9 mouse cellular contexts compared by ENCODE assay signal in the genomic region with DNA sequence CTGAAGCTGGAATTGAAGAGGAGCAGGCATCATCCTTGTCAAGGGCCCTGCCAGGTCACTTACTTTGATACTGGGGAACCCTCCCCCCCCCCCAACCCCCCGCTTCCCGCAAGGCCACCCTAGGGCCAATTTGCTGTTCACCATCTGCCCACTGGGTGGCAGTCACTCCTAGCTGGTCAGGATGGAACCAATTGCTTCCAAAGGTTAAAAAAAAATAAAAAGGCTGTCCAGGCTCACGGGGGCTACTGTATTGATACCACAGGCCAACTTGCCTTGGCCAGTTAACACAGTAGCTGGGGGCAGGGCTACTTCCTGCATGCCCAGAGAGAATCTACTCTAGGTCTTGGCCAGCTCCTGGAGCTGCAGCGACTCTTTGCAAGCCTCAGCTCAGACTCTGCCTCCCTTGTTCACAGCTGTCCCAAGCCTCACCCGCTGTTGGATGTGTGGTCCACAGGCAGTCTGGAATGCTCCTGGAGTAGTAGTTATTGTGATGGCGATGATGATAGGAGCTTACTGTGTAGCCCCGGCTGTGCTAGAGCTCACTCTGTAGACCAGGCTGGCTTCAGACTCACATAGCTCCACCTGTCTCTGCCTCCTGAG. TPM values are rescaled to one million over a fixed set of nuclear protein-coding genes. Genes with fewer than 3 reads are reported as not detected.
DNase-seq lines count a peak whose midpoint lies in the region; ATAC-seq and TF ChIP-seq lines count a peak whose summit lies in the region.
"Had no signal": no experiment of that assay in that cellular context is flagged by ENCODE, and none has a peak within 500 bp of the region (broad histone marks: within the 10 kb centered on the region; RNA-seq: fewer than 3 reads in every experiment).

No protein-coding gene starts in this region.

- no peaks in the 10 kb centered on the region for H3K79me2 ChIP-seq in MEL (ENCODE audit: control insufficient read depth, insufficient read depth, low read length, poor library complexity)

- H3K9me3 ChIP-seq in MEL (replicated peaks; ENCODE audit: insufficient read depth, low read length), result no peaks in the 10 kb centered on the region
- H3K9me3 ChIP-seq in forebrain, embryonic 12.5 days, result no peaks in the 10 kb centered on the region
- no peaks in the 10 kb centered on the region for H3K9me3 ChIP-seq in hindbrain, embryonic 11.5 days (ENCODE audit: control insufficient read depth, low read length)

- H3K27ac ChIP-seq in MEL (ENCODE audit: control insufficient read depth, low read depth, low read length), result no peak overlapping the region
- no peak overlapping the region for H3K27ac ChIP-seq in forebrain, embryonic 12.5 days
- no peak overlapping the region for H3K27ac ChIP-seq in hindbrain, embryonic 11.5 days (ENCODE audit: low read depth, low read length)

- peaks cover 8 to 12% of the 10 kb centered on the region in 2 experiments for H3K4me1 ChIP-seq in MEL (ENCODE audit: control insufficient read depth in 1 of 2, insufficient read depth in 2 of 2, low read length in 2 of 2)
- peaks cover 10% of the 10 kb centered on the region for H3K4me1 ChIP-seq in forebrain, embryonic 12.5 days
- H3K4me1 ChIP-seq in hindbrain, embryonic 11.5 days (replicated peaks; ENCODE audit: control insufficient read depth, insufficient read depth, low read length), result no peaks in the 10 kb centered on the region

- H3K27me3 ChIP-seq in MEL (ENCODE audit: control insufficient read depth in 1 of 2, insufficient read depth in 2 of 2, low read length in 2 of 2), result no peaks in the 10 kb centered on the region
- H3K27me3 ChIP-seq in forebrain, embryonic 12.5 days, result no peaks in the 10 kb centered on the region; the same call in 1 of the 2 replicates
- H3K27me3 ChIP-seq in hindbrain, embryonic 11.5 days (ENCODE audit: control insufficient read depth, insufficient read depth, low read length), result no peaks in the 10 kb centered on the region

- TF ChIP-seq POLR2A in MEL (IDR thresholded peaks at IDR 0.05; ENCODE audit: control insufficient read depth in 1 of 2, insufficient read depth in 1 of 2, low read depth in 1 of 2, low read length in 2 of 2, poor library complexity in 1 of 2), result no peak

- ATAC-seq in forebrain, embryonic 12.5 days (ENCODE audit: low FRiP score), result 0 out of 2 replicates have a peak, but pooled peaks have one; percentile 28
- ATAC-seq in hindbrain, embryonic 11.5 days (ENCODE audit: low FRiP score), result 0 out of 2 replicates have a peak, but pooled peaks have one; percentile 27

- no peak overlapping the region for H3K4me2 ChIP-seq in forebrain, embryonic 12.5 days
- H3K4me2 ChIP-seq in hindbrain, embryonic 11.5 days (replicated peaks; ENCODE audit: low read depth, low read length), result no peak overlapping the region

- no peak overlapping the region for H3K4me3 ChIP-seq in MEL (ENCODE audit: control insufficient read depth in 1 of 2, insufficient read depth in 1 of 2, low read depth in 2 of 2, low read length in 2 of 2)
- H3K4me3 ChIP-seq in forebrain, embryonic 12.5 days (replicated peaks), result no peak overlapping the region
- H3K4me3 ChIP-seq in hindbrain, embryonic 11.5 days (ENCODE audit: low read depth, low read length), result no peak overlapping the region

- TF ChIP-seq CTCF in MEL (IDR thresholded peaks at IDR 0.05 in 2 of 3, conservative IDR thresholded peaks at IDR 0.05 in 1 of 3; ENCODE audit: control insufficient read depth in 1 of 3, insufficient read depth in 1 of 3, low read depth in 2 of 3, low read length in 3 of 3, poor library complexity in 1 of 3, severe bottlenecking in 1 of 3), result peak; percentile 39 to 88 (median 74)

- 33% methylated on average over 5 of the region's 7 CpGs for WGBS in forebrain, embryonic 12.5 days
- 38% methylated on average over 5 of the region's 7 CpGs for WGBS in hindbrain, embryonic 11.5 days

- H3K36me3 ChIP-seq in MEL (ENCODE audit: control insufficient read depth in 1 of 2, insufficient read depth in 2 of 2, low read length in 2 of 2), result no peaks in the 10 kb centered on the region; a peak in 1 of 4 replicates
- H3K36me3 ChIP-seq in forebrain, embryonic 12.5 days (replicated peaks), result peaks cover 3% of the 10 kb centered on the region; the same call in 1 of the 2 replicates
- no peaks in the 10 kb centered on the region for H3K36me3 ChIP-seq in hindbrain, embryonic 11.5 days (ENCODE audit: control insufficient read depth, insufficient read depth, low read length)

- peak; percentile 81 for TF ChIP-seq RAD21 in MEL (IDR thresholded peaks at IDR 0.05; ENCODE audit: low read depth, low read length)

- DNase-seq in MEL (ENCODE audit: low read depth, low spot score), result peak; percentile 75
- peak; percentile 75 for DNase-seq in c-Kit-positive CD71-positive TER-119-positive erythroid progenitor cells, embryonic 14.5 days (ENCODE audit: low spot score)
- DNase-seq in hindbrain, embryonic 11.5 days (ENCODE audit: low spot score), result peak; percentile 91
- DNase-seq in layer of hippocampus, postnatal 36 days, result peak; percentile 56 to 74
- peak; percentile 94 for DNase-seq in lung, postnatal 36 days
- DNase-seq in retina, postnatal 7 days (ENCODE audit: low read depth, low spot score), result peak; percentile 82
- peak; percentile 53 for DNase-seq in urinary bladder, postnatal 10 days (ENCODE audit: low spot score)

- TF ChIP-seq EP300 in MEL (IDR thresholded peaks at IDR 0.05; ENCODE audit: low read depth in 1 of 2, low read length in 2 of 2), result no peak

- H3K9ac ChIP-seq in MEL (ENCODE audit: control insufficient read depth, low read depth, low read length, poor library complexity, severe bottlenecking), result no peak overlapping the region
- no peak overlapping the region for H3K9ac ChIP-seq in forebrain, embryonic 12.5 days
- H3K9ac ChIP-seq in hindbrain, embryonic 11.5 days (ENCODE audit: low read depth, low read length), result no peak overlapping the region

TF ChIP-seq in MEL, 35 proteins besides CTCF, POLR2A, EP300 and RAD21 (continues in another document):
- TF ChIP-seq ZC3H11A (IDR thresholded peaks at IDR 0.05; ENCODE audit: low read depth, low read length) (peak; percentile 92), POLR2AphosphoS2 (IDR thresholded peaks at IDR 0.05; ENCODE audit: low read length) (no peak), MAFK (IDR thresholded peaks at IDR 0.05; ENCODE audit: borderline replicate concordance, low read depth, low read length) (no peak), CHD2 (IDR thresholded peaks at IDR 0.05; ENCODE audit: low read length) (no peak), SIN3A (IDR thresholded peaks at IDR 0.05; ENCODE audit: low read length) (0 out of 2 replicates have a peak, but pooled peaks have one; percentile 25), E2F4 (IDR thresholded peaks at IDR 0.05; ENCODE audit: borderline replicate concordance, low read depth, low read length) (no peak), MEF2A (IDR thresholded peaks at IDR 0.05; ENCODE audit: extremely low read depth, insufficient replicate concordance, low read depth, low read length, poor library complexity, severe bottlenecking) (no peak), MAZ (IDR thresholded peaks at IDR 0.05; ENCODE audit: low read depth, low read length) (peak; percentile 69; the same call in 1 of the 2 replicates), NELFE (IDR thresholded peaks at IDR 0.05; ENCODE audit: low read depth, low read length) (0 out of 2 replicates have a peak, but pooled peaks have one; percentile 20), ZNF384 (IDR thresholded peaks at IDR 0.05; ENCODE audit: low read depth, low read length) (peak; percentile 94), TBP (IDR thresholded peaks at IDR 0.05; ENCODE audit: low read depth, low read length) (no peak), HCFC1 (IDR thresholded peaks at IDR 0.05; ENCODE audit: low read depth, low read length) (no peak), MAX (IDR thresholded peaks at IDR 0.05; ENCODE audit: low read length) (no peak), ETS1 (IDR thresholded peaks at IDR 0.05; ENCODE audit: low read depth, low read length) (no peak)

RNA-seq across cellular contexts. Expression of gene Pabpn1l, which starts 4.5 kb away (rescaled TPM):
- total RNA-seq in MEL (2012; rRNA removed), result not detected in 2 replicates
- polyA plus RNA-seq in MEL (2012; ENCODE audit: insufficient read depth in 1 of 2, insufficient read length in 2 of 2, low read depth in 1 of 2, low replicate concordance in 2 of 2, missing spikeins in 1 of 2), result under 1 TPM in 1 of 2 experiments, not detected in 1; 0.15 TPM
- not detected in 2 replicates for polyA plus RNA-seq in forebrain, embryonic 12.5 days (2016; fragmentation: Nextera tagmentation; extraction: Ambion mirVana)
- polyA plus RNA-seq in hindbrain, embryonic 11.5 days (2014; fragmentation: Nextera tagmentation; extraction: Ambion mirVana), result not detected in 2 replicates
- total RNA-seq in layer of hippocampus, postnatal 36 days (2021), result under 1 TPM in 1 of 2 experiments, not detected in 1; 0.35 TPM
- polyA plus RNA-seq: heart, embryonic 14.5 days had no signal

RNA-seq across cellular contexts. Expression of gene Trappc2l, which starts 6.6 kb away (rescaled TPM):
- 21.6 and 21.7 TPM in 2 replicates for total RNA-seq in MEL (2012; rRNA removed)
- polyA plus RNA-seq in MEL (2012; ENCODE audit: insufficient read depth in 1 of 2, insufficient read length in 2 of 2, low read depth in 1 of 2, low replicate concordance in 2 of 2, missing spikeins in 1 of 2), result 10 to 100 TPM in 1 of 2 experiments, not detected in 1; 15.1 TPM
- 42.2 and 44.2 TPM in 2 replicates for polyA plus RNA-seq in forebrain, embryonic 12.5 days (2016; fragmentation: Nextera tagmentation; extraction: Ambion mirVana)
- polyA plus RNA-seq in hindbrain, embryonic 11.5 days (2014; fragmentation: Nextera tagmentation; extraction: Ambion mirVana), result 48.3 and 60.2 TPM in 2 replicates
- 10 to 100 TPM; 79.1 to 87.3 TPM for total RNA-seq in layer of hippocampus, postnatal 36 days (2021)

RNA-seq across cellular contexts. Expression of gene Galns, which starts 6.8 kb away (rescaled TPM):
- 1.7 and 2.1 TPM in 2 replicates for total RNA-seq in MEL (2012; rRNA removed)
- polyA plus RNA-seq in MEL (2012; ENCODE audit: insufficient read depth in 1 of 2, insufficient read length in 2 of 2, low read depth in 1 of 2, low replicate concordance in 2 of 2, missing spikeins in 1 of 2), result 1 to 10 TPM in 1 of 2 experiments, not detected in 1; 3.0 TPM
- polyA plus RNA-seq in forebrain, embryonic 12.5 days (2016; fragmentation: Nextera tagmentation; extraction: Ambion mirVana), result 4.2 and 5.0 TPM in 2 replicates
- polyA plus RNA-seq in hindbrain, embryonic 11.5 days (2014; fragmentation: Nextera tagmentation; extraction: Ambion mirVana), result 4.7 and 6.2 TPM in 2 replicates
- 10 to 100 TPM in 1 of 2 experiments, 1 to 10 TPM in 1; 9.5 to 11.4 TPM for total RNA-seq in layer of hippocampus, postnatal 36 days (2021)

RNA-seq across cellular contexts. Expression of gene Aprt, which starts 41.3 kb away (rescaled TPM):
- 239 and 243 TPM in 2 replicates for total RNA-seq in MEL (2012; rRNA removed)
- polyA plus RNA-seq in MEL (2012; ENCODE audit: insufficient read depth in 1 of 2, insufficient read length in 2 of 2, low read depth in 1 of 2, low replicate concordance in 2 of 2, missing spikeins in 1 of 2), result 100 to 1,000 TPM in 1 of 2 experiments, not detected in 1; 287 TPM
- polyA plus RNA-seq in forebrain, embryonic 12.5 days (2016; fragmentation: Nextera tagmentation; extraction: Ambion mirVana), result 170 and 188 TPM in 2 replicates
- 194 and 206 TPM in 2 replicates for polyA plus RNA-seq in hindbrain, embryonic 11.5 days (2014; fragmentation: Nextera tagmentation; extraction: Ambion mirVana)
- 10 to 100 TPM; 61.5 to 65.4 TPM for total RNA-seq in layer of hippocampus, postnatal 36 days (2021)

RNA-seq across cellular contexts. Expression of gene Cdt1, which starts 50.2 kb away (rescaled TPM):
- 64.3 and 74.6 TPM in 2 replicates for total RNA-seq in MEL (2012; rRNA removed)
- 10 to 100 TPM in 1 of 2 experiments, not detected in 1; 84.5 TPM for polyA plus RNA-seq in MEL (2012; ENCODE audit: insufficient read depth in 1 of 2, insufficient read length in 2 of 2, low read depth in 1 of 2, low replicate concordance in 2 of 2, missing spikeins in 1 of 2)
- polyA plus RNA-seq in forebrain, embryonic 12.5 days (2016; fragmentation: Nextera tagmentation; extraction: Ambion mirVana), result 43.7 and 46.0 TPM in 2 replicates
- 19.8 and 21.3 TPM in 2 replicates for polyA plus RNA-seq in hindbrain, embryonic 11.5 days (2014; fragmentation: Nextera tagmentation; extraction: Ambion mirVana)
- total RNA-seq in layer of hippocampus, postnatal 36 days (2021), result 1 to 10 TPM; 1.4 to 1.9 TPM
